Mouse (Mus musculus) heart, embryonic 11.5 days (tissue): ENCODE data around the gene Tbata. TPM values are rescaled to one million over a fixed set of nuclear protein-coding genes. Genes with fewer than 3 reads are reported as not detected.
A peak's percentile ranks its signal among the peaks of the same experiment; 100 is the strongest.

Experiments
- ATAC-seq: fragments of 200-750 bp; cut with Nextera tagmentation; replicated peaks from 2 replicates; pipeline ENCODE4 v1.8.0; 2017; ENCODE audit warnings: moderate library complexity; ENCODE audit not compliant: insufficient number of reproducible peaks, low FRiP score, low TSS enrichment
- H3K27ac ChIP-seq: fragments of 300-500 bp; sonication (generic); 2 replicates; pipeline ENCODE4 v1.5.1; 2014; ENCODE audit warnings: mild to moderate bottlenecking, low read depth, low read length
- H3K27me3 ChIP-seq: fragments of 300-500 bp; sonication (generic); 2 replicates; pipeline ENCODE4 v1.6.1; 2014; ENCODE audit warnings: mild to moderate bottlenecking, low read length, mixed read lengths; ENCODE audit not compliant: control insufficient read depth, insufficient read depth
- H3K36me3 ChIP-seq: fragments of 300-500 bp; sonication (generic); 2 replicates; pipeline ENCODE4 v1.6.1; 2014; ENCODE audit warnings: mild to moderate bottlenecking, low read length, moderate library complexity, mixed read lengths; ENCODE audit not compliant: control insufficient read depth, insufficient read depth
- H3K4me1 ChIP-seq: fragments of 300-500 bp; sonication (generic); 2 replicates; pipeline ENCODE4 v1.6.1; 2014; ENCODE audit warnings: low read length; ENCODE audit not compliant: control insufficient read depth, insufficient read depth
- H3K4me2 ChIP-seq: fragments of 300-500 bp; sonication (generic); 2 replicates; pipeline ENCODE4 v1.6.1; 2014; ENCODE audit warnings: mild to moderate bottlenecking, moderate library complexity
- H3K4me3 ChIP-seq: fragments of 300-500 bp; sonication (generic); 2 replicates; pipeline ENCODE4 v1.5.1; 2014; ENCODE audit warnings: low read depth, low read length
- H3K9ac ChIP-seq: fragments of 300-500 bp; sonication (generic); 2 replicates; pipeline ENCODE4 v1.6.1; 2014; ENCODE audit warnings: mild to moderate bottlenecking, low read depth, low read length, moderate library complexity
- H3K9me3 ChIP-seq: fragments of 300-500 bp; sonication (generic); replicated peaks from 2 replicates; pipeline ENCODE4 v1.6.1; 2016; ENCODE audit warnings: low read length; ENCODE audit not compliant: control insufficient read depth
- WGBS: fragments of 180-500 bp; shearing (Covaris S2); extraction: QIAGEN DNeasy Blood & Tissue Kit; methylation state at CpG from one replicate; pipeline ENCODE4 v1.1.7; 2014; ENCODE audit not compliant: insufficient replicate concordance; 5-methylcytosine and 5-hydroxymethylcytosine counted together
- polyA plus RNA-seq: library from polyadenylated mRNA; unstranded; fragments of >200 nt; fragmentation: Nextera tagmentation; extraction: Ambion mirVana; gene quantifications from 2 replicates; pipeline ENCODE4 v1.2.1, GENCODE M21; 2014

Gene Tbata
- polyA plus RNA-seq, 1 experiment from 2014 or later: not detected

- Histone ChIP-seq H3K4me3 (no peak overlapping the region), H3K9ac (no peak overlapping the region), H3K4me1 (peaks cover 2% of the 10 kb centered on the region; the same call in 1 of the 2 replicates), H3K9me3 (no peaks in the 10 kb centered on the region), H3K27me3 (peaks cover 19% of the 10 kb centered on the region), H3K27ac (no peak overlapping the region), H3K36me3 (no peaks in the 10 kb centered on the region), H3K4me2 (no peak overlapping the region)
- 26% methylated on average over 13 of the region's 13 CpGs for WGBS
- no peak for ATAC-seq
Observed at GRCm38 (mm10) chr10:61174711-61175441, 3.1 kb downstream of the Tbata start.

DNA sequence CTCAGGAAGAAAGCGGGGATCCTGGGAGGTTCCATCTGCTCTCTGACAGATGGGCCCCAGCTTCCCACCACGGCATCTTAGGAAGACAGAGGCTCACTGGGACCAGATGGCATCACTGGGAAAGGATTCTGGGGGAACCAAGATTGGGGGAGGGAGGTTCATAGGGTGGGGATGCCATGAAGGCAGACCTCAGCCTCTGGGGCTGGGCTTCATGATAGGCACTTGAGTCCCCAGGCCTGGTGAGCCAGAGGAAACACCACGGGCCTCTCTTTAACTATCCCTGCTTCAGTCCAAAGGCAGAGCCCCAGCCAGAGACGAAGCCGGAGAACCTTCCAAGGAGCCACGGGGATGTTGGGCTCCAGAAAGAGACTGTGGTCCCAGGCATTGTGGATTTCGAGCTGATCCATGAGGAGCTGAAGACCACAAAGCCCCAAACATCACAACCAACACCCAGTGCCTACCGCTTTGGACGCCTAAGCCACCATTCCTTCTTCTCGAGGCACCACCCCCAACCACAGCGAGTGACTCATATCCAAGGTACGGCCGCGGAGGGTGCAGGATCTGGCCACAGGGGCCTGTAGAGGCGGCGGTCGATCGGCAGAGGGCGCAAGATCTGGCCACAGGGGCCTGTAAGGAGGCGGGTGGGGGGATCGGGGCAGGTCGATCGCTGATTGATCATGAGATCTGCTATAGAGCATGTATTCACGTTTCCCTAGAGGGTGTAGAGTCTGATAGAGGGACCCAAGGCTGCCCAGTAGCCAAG is 3.9 kb downstream of the Tbata start:
- Histone ChIP-seq H3K4me2 (peak overlapping the region; percentile 46), H3K4me1 (peaks cover 2% of the 10 kb centered on the region; the same call in 1 of the 2 replicates), H3K36me3 (no peaks in the 10 kb centered on the region), H3K27me3 (peaks cover 19% of the 10 kb centered on the region), H3K4me3 (no peak overlapping the region), H3K27ac (no peak overlapping the region), H3K9ac (no peak overlapping the region), H3K9me3 (no peaks in the 10 kb centered on the region)
- WGBS: 10% methylated on average over 24 of the region's 24 CpGs
- no peak; the same call in 1 of the 2 replicates for ATAC-seq

DNA sequence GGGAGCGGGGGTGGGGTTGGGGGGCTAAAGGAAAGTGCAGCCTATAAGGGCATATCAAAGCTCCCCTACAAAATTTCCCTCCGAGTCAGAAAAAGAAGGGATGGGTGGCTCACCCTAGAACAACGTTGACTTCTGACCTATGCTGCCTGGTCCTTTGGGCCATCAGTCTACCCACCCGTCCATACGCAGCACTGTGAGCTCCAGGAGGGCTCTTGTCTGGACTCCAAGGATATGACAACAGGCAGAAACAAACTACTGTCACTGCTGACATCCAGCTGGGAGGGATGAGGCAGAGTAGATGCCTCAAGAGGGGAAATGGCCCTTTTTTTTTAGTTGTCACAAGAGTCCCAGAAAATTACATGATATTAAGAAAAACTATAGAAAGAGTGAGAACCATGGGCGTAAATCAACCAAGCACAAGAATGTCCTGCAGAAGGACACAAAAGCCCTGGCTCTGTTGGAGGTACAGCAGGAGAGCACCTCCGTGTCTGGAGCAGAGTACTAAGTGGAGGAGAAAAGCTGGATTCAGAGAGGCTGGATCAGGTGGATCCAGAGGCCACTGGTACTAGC is 4.6 kb downstream of the Tbata start:
- peaks cover 19% of the 10 kb centered on the region for H3K27me3 ChIP-seq

DNA sequence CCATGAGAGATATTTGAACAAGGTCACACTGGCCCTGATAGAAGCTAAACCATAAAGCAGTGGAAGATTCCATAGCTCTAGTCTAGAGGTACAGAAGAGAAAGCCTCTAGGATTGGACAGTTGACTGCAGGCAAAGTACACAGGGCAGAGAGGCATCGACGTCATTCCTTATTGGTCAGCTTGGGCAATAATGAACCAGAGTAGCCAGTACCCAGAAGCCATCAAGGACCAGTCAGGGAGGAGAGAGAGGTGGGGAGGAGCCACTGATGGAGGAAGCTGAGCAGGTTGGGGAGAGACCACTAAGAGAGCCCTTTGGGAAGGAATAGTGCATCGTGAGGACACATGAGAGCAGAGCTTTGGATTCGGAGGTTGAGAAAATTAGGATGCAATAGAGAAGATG is 6.0 kb downstream of the Tbata start:
- H3K27me3 ChIP-seq: peaks cover 19% of the 10 kb centered on the region
- no peak overlapping the region for H3K4me3 ChIP-seq
- peaks cover 2% of the 10 kb centered on the region; the same call in 1 of the 2 replicates for H3K4me1 ChIP-seq
- H3K9ac ChIP-seq: no peak overlapping the region
- H3K9me3 ChIP-seq: no peaks in the 10 kb centered on the region
- H3K27ac ChIP-seq: no peak overlapping the region
- no peaks in the 10 kb centered on the region for H3K36me3 ChIP-seq
- WGBS: 74% methylated on average over 4 of the region's 4 CpGs
- H3K4me2 ChIP-seq: no peak overlapping the region
- ATAC-seq: no peak

More for the DNA sequence above, 4.6 kb downstream of the Tbata start:
- Histone ChIP-seq H3K9ac (no peak overlapping the region), H3K4me1 (peaks cover 2% of the 10 kb centered on the region; the same call in 1 of the 2 replicates), H3K36me3 (no peaks in the 10 kb centered on the region), H3K27ac (no peak overlapping the region), H3K9me3 (no peaks in the 10 kb centered on the region), H3K4me2 (peak overlapping the region; percentile 46), H3K4me3 (no peak overlapping the region)
- ATAC-seq: 0 out of 2 replicates have a peak, but pooled peaks have one; percentile 18
- 47% methylated on average over 7 of the region's 7 CpGs for WGBS

GRCm38 (mm10) chr10:61178687-61179086 is 6.9 kb downstream of the Tbata start:
- H3K4me2 ChIP-seq: no peak overlapping the region
- no peak overlapping the region for H3K4me3 ChIP-seq
- no peak overlapping the region for H3K9ac ChIP-seq
- no peaks in the 10 kb centered on the region for H3K36me3 ChIP-seq
- WGBS: 76% methylated on average over 8 of the region's 8 CpGs
- no peak overlapping the region for H3K27ac ChIP-seq
- no peaks in the 10 kb centered on the region for H3K9me3 ChIP-seq
- peaks cover 20% of the 10 kb centered on the region for H3K27me3 ChIP-seq
- peaks cover 2% of the 10 kb centered on the region; the same call in 1 of the 2 replicates for H3K4me1 ChIP-seq
- ATAC-seq: no peak

- Histone ChIP-seq H3K9me3 (no peaks in the 10 kb centered on the region), H3K27me3 (peaks cover 22% of the 10 kb centered on the region), H3K4me3 (no peak overlapping the region), H3K4me1 (peaks cover 2% of the 10 kb centered on the region; the same call in 1 of the 2 replicates), H3K4me2 (no peak overlapping the region), H3K36me3 (no peaks in the 10 kb centered on the region), H3K9ac (no peak overlapping the region), H3K27ac (no peak overlapping the region)
- ATAC-seq: no peak
- WGBS: 71% methylated on average over 6 of the region's 6 CpGs
Observed at GRCm38 (mm10) chr10:61179927-61180326, 8.2 kb downstream of the Tbata start.

DNA sequence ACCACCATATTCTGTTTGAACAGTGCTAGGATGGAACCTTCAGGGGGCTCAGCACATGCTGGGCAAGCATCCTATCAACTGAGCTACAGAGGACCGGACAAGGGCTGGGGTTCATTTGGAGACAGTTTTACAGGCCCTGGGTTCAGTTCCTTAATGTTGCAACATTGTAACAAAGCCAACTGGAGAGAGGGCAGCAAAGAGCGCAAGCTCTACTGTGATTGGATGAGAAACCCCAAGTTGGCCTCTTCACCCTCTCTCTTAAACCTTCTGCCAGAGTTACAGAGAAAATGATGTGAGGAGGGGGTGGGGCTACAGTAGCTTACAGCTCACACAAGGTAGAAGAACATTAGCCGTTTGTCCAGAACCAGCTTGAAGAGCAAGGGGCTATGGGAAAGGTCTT is 15.2 kb downstream of the Tbata start:
- H3K4me3 ChIP-seq: no peak overlapping the region
- H3K9ac ChIP-seq: no peak overlapping the region
- no peaks in the 10 kb centered on the region for H3K4me1 ChIP-seq
- 71% methylated on average over 3 of the region's 3 CpGs for WGBS
- H3K27ac ChIP-seq: no peak overlapping the region
- H3K4me2 ChIP-seq: no peak overlapping the region
- no peak for ATAC-seq
- no peaks in the 10 kb centered on the region for H3K36me3 ChIP-seq
- no peaks in the 10 kb centered on the region for H3K9me3 ChIP-seq
- H3K27me3 ChIP-seq: peaks cover 7% of the 10 kb centered on the region

DNA sequence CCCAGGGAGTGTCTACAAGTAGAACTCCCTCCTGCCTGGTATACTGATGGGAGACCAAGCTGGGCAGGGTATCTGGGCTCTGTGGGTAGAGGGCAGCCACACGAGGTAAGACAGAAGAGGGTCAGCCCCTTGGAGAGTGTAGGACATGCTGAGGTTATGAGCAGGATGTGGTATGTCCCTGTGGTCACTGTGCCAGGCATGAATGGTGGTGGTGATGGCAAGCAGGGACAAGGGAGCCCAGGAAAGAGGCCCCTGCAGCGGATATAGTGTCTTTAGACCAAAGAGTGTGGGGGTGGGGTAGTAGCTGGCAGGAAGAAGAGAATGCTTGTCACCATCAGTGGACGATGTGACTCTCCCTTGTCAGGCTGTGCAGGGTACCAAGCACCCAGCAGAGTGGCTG is 16.3 kb downstream of the Tbata start:
- no peaks in the 10 kb centered on the region for H3K9me3 ChIP-seq
- H3K36me3 ChIP-seq: no peaks in the 10 kb centered on the region
- 60% methylated on average over 3 of the region's 3 CpGs for WGBS
- no peaks in the 10 kb centered on the region for H3K4me1 ChIP-seq
- no peak overlapping the region for H3K4me3 ChIP-seq
- no peak overlapping the region for H3K4me2 ChIP-seq
- no peak overlapping the region for H3K9ac ChIP-seq
- H3K27me3 ChIP-seq: peaks cover 7% of the 10 kb centered on the region
- no peak for ATAC-seq
- no peak overlapping the region for H3K27ac ChIP-seq
